Mouse (Mus musculus): ENCODE measurements around the gene 4930402H24Rik. TPM values are rescaled to one million over a fixed set of nuclear protein-coding genes. Genes with fewer than 3 reads are reported as not detected.

Gene 4930402H24Rik
- 10 to 100 TPM; 16.3 to 18.3 TPM for total RNA-seq (2023)

GRCm38 (mm10) chr2:130905751-130906583, at the start of gene 4930402H24Rik, which contains the start of gene Atrn:
Gene 4930402H24Rik, minus strand, starts transcription at chr2:130906406.
Gene Atrn, plus strand, starts transcription at chr2:130906495.

GRCm38 (mm10) chr2:130697153-130697810, 208.9 kb downstream of the 4930402H24Rik start, which contains the start of gene Slc4a11:
Gene Slc4a11, minus strand, starts transcription at chr2:130697519.

DNA sequence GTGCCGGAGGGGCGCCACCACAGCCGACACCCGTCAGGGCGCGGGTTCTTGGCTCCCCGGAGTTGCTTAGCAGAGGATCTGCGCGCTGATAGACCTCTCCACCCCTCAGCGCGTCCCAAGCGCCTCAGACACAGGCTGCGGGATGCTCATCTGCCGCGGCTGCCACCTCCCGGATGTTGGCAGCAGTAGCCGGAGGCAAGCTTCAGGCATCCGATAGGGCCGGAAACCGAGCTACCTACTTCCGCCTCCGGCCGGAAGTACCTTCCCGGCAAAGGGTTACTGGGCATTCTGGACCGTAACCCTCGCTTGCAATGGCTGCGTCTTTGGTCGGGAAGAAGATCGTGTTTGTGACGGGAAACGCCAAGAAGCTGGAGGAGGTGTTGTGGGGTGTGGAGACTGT, 238.6 kb downstream of the 4930402H24Rik start, which contains the start of gene Itpa:
Itpa (plus strand) TSS at position 52 of the 400 bp plus-strand sequence.

DNA sequence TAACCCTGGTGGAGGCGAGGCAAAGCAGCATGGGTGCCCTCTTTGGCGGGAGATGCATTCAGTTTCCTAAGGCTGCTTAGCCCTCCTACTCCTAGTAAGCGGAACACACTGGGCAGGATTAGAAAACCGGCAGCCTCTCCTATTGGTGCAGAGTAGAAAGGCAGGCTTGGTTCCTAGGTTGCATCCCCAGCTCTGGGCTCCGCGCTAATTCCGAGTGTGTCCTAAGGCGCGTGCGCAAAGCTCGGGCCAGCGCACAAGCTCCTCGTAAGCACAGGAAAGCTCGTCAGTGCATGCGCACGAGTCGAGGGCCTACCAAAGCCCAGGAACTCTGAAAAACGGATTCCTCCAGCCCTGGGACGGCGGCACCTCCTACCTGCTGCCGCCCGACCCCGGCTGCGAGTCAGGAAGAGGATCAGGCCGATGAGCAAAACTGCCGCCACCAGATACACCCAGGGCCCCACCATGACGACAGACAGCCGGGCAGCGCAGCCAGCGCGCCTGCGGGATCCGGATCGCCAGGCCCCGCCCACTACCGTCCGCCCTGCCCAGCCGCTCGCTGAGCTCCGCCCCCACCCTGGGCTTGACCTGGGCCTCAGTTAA, 242.0 kb downstream of the 4930402H24Rik start, which contains the start of gene Ddrgk1:
Ddrgk1 (minus strand) TSS at position 558 of the 600 bp plus-strand sequence.

Other genes starting within 250 kb of the 4930402H24Rik start
- gene Ddrgk1, start 241.7 kb downstream of the 4930402H24Rik start, total RNA-seq (2023), result 10 to 100 TPM; 35.6 to 38.1 TPM
- gene Itpa, start 238.8 kb downstream of the 4930402H24Rik start, total RNA-seq (2023), result 1 to 10 TPM; 9.3 to 9.5 TPM
- not detected for gene Slc4a11, start 208.9 kb downstream of the 4930402H24Rik start, total RNA-seq (2023)
- gene Atrn, start 89 bp upstream of the 4930402H24Rik start, total RNA-seq (2023), result 10 to 100 TPM; 50.3 to 54.3 TPM
- not detected for gene Gfra4, start 136.7 kb upstream of the 4930402H24Rik start, total RNA-seq (2023)
- 1 to 10 TPM in 1 of 2 experiments, under 1 TPM in 1; 0.53 to 4.3 TPM for gene Adam33, start 157.4 kb upstream of the 4930402H24Rik start, total RNA-seq (2023)
- gene Siglec1, start 180.4 kb upstream of the 4930402H24Rik start, total RNA-seq (2023), result 1 to 10 TPM; 2.4 to 2.5 TPM
- gene Hspa12b, start 220.9 kb upstream of the 4930402H24Rik start, total RNA-seq (2023), result under 1 TPM; 0.13 to 0.31 TPM
- gene Gm11037, start 227.1 kb upstream of the 4930402H24Rik start, total RNA-seq (2023), result not detected